8 mouse cellular contexts compared by ENCODE assay signal in the genomic region with DNA sequence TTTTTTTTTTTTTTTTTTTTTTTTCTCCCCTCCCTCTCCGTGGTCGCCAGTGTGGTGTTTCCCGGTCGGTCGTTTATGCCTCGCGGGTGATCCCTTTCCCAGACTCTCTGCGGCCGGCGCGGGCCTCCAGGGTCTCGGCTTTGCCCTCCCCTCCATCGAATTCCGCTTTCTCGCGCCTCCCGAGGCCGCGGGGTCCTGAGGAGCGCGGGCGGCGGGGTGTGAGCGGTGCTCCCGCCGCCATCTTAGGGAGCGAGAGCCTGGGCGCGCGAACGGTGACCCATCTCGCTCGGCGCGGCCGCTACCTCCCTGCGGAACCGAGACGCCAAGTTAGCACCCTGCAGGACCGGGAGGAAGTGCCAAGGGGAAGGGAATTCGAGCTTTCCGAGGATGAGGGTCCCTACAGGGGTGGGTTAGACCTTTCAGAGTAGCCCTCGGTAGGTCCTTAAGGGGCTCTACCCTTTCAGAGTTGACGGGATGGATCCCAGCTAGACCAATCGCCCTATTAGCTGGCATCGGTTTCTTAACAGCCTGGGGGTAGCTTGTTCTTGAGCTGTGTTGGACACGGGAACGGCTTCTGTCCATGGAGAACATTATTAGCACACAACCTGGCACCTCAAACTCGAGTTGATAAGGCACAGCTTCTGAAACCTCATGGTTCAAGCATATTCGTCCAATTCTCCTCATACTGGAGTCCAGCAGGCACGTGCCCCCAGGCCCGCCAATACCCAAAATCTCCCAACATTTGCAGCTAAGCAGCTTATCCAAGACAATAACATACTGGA. TPM values are rescaled to one million over a fixed set of nuclear protein-coding genes. Genes with fewer than 3 reads are reported as not detected.
A peak's percentile ranks its signal among the peaks of the same experiment; 100 is the strongest.
DNase-seq lines count a peak whose midpoint lies in the region; ATAC-seq and TF ChIP-seq lines count a peak whose summit lies in the region.

No protein-coding gene starts in this region.

- 4% methylated on average over 52 of the region's 52 CpGs for WGBS in thymus, adult 2 months
- 2% methylated on average over 52 of the region's 52 CpGs for WGBS in intestine, embryonic 14.5 days

- H3K4me2 ChIP-seq in intestine, embryonic 14.5 days (ENCODE audit: low read length): peak overlapping the region; percentile 76

- intact Hi-C loops in left cerebral cortex, postnatal 10 days (cut with DNase I): loop anchor here (5.0 to 10.0 kb wide), 6 partner anchors 75 to 755 kb away; no protein-coding TSS in a partner anchor

- no peaks in the 10 kb centered on the region for H3K36me3 ChIP-seq in thymus, adult 2 months (ENCODE audit: control insufficient read depth, insufficient read depth, low read length)
- no peaks in the 10 kb centered on the region for H3K36me3 ChIP-seq in intestine, embryonic 14.5 days (ENCODE audit: control insufficient read depth, insufficient read depth, low read length)
- H3K36me3 ChIP-seq in megakaryocyte, embryonic 14.5 days (replicated peaks; ENCODE audit: low read length): no peaks in the 10 kb centered on the region

- TF ChIP-seq POLR2A in thymus, adult 2 months (IDR thresholded peaks at IDR 0.05; ENCODE audit: control insufficient read depth, extremely low read depth, insufficient read depth, low read length, poor library complexity): no peak
- TF ChIP-seq POLR2A in cortical plate, adult 2 months (IDR thresholded peaks at IDR 0.05; ENCODE audit: extremely low read depth, insufficient read depth, low read length): peak; percentile 9; the same call in 1 of the 2 replicates

- H3K9me3 ChIP-seq in intestine, embryonic 14.5 days (ENCODE audit: control insufficient read depth, low read length): no peaks in the 10 kb centered on the region
- no peaks in the 10 kb centered on the region for H3K9me3 ChIP-seq in megakaryocyte, embryonic 14.5 days

- DNase-seq in thymus, adult 2 months: peak; percentile 74
- DNase-seq in thymus, postnatal 0 days (ENCODE audit: low spot score): no peak
- DNase-seq in gastrocnemius, postnatal 10 days: peak; percentile 64
- peak; percentile 96 for DNase-seq in intestine, embryonic 14.5 days (ENCODE audit: low spot score)
- DNase-seq in left cerebral cortex, postnatal 10 days (ENCODE audit: extremely low spot score in 1 of 2, low spot score in 2 of 2): peak; percentile 53 to 82
- DNase-seq in spleen, adult 12 weeks (ENCODE audit: low spot score): peak; percentile 75

- ATAC-seq in intestine, embryonic 14.5 days (replicated peaks; ENCODE audit: low FRiP score, low TSS enrichment, low read depth): peak; percentile 73

- H3K4me3 ChIP-seq in thymus, adult 2 months (ENCODE audit: control insufficient read depth, insufficient read depth, low read length): peak overlapping the region; percentile 81
- H3K4me3 ChIP-seq in cortical plate, adult 2 months (ENCODE audit: insufficient read depth, low read length): peak overlapping the region; percentile 100
- H3K4me3 ChIP-seq in intestine, embryonic 14.5 days (ENCODE audit: low read depth, low read length): peak overlapping the region; percentile 83
- peak overlapping the region; percentile 99 for H3K4me3 ChIP-seq in megakaryocyte, embryonic 14.5 days (replicated peaks)

- peaks cover 5% of the 10 kb centered on the region for H3K4me1 ChIP-seq in thymus, adult 2 months (replicated peaks; ENCODE audit: control insufficient read depth, insufficient read depth, low read length)
- peaks cover 2% of the 10 kb centered on the region; the same call in 1 of the 2 replicates for H3K4me1 ChIP-seq in cortical plate, adult 2 months (ENCODE audit: control insufficient read depth, insufficient read depth, low read length)
- H3K4me1 ChIP-seq in intestine, embryonic 14.5 days (replicated peaks; ENCODE audit: control insufficient read depth, insufficient read depth, low read length): no peaks in the 10 kb centered on the region
- peaks cover 16% of the 10 kb centered on the region for H3K4me1 ChIP-seq in megakaryocyte, embryonic 14.5 days

- no peaks in the 10 kb centered on the region for H3K27me3 ChIP-seq in thymus, adult 2 months (ENCODE audit: control insufficient read depth, insufficient read depth, low read length)
- H3K27me3 ChIP-seq in intestine, embryonic 14.5 days (replicated peaks; ENCODE audit: control insufficient read depth, insufficient read depth, low read length): no peaks in the 10 kb centered on the region
- no peaks in the 10 kb centered on the region for H3K27me3 ChIP-seq in megakaryocyte, embryonic 14.5 days (replicated peaks)

- H3K9ac ChIP-seq in intestine, embryonic 14.5 days (ENCODE audit: low read length): peak overlapping the region; percentile 93

- peak overlapping the region; percentile 76 for H3K27ac ChIP-seq in thymus, adult 2 months (ENCODE audit: control insufficient read depth, insufficient read depth, low read length)
- peak overlapping the region; percentile 99 for H3K27ac ChIP-seq in cortical plate, adult 2 months (ENCODE audit: insufficient read depth, low read length)
- H3K27ac ChIP-seq in intestine, embryonic 14.5 days (ENCODE audit: low read depth): peak overlapping the region; percentile 100

- TF ChIP-seq CTCF in thymus, adult 2 months (IDR thresholded peaks at IDR 0.05; ENCODE audit: borderline replicate concordance, control insufficient read depth, extremely low read depth, insufficient read depth, low read length, poor library complexity): no peak
- no peak for TF ChIP-seq CTCF in cortical plate, adult 2 months (IDR thresholded peaks at IDR 0.05; ENCODE audit: extremely low read depth, insufficient read depth, low read length)

RNA-seq across cellular contexts. Expression of a gene that starts 0.9 kb away (rescaled TPM):
- polyA plus RNA-seq in thymus, adult 2 months (2012; rRNA removed): 7.0 and 7.5 TPM in 2 replicates
- polyA plus RNA-seq in thymus, postnatal 0 days (2015; fragmentation: Nextera tagmentation; extraction: Ambion mirVana): 7.0 and 7.3 TPM in 2 replicates
- polyA plus RNA-seq in cortical plate, adult 2 months (2012; rRNA removed): 12.5 and 14.7 TPM in 2 replicates
- total RNA-seq in gastrocnemius, postnatal 10 days (2021): 1 to 10 TPM; 4.9 to 6.3 TPM
- polyA plus RNA-seq in intestine, embryonic 14.5 days (2014; fragmentation: Nextera tagmentation; extraction: Ambion mirVana): 12.0 and 13.6 TPM in 2 replicates
- 10 to 100 TPM; 87.6 to 99.1 TPM for total RNA-seq in left cerebral cortex, postnatal 10 days (2021)
- 0.43 TPM in 1 of 2 replicates, not detected in the other for polyA plus RNA-seq in megakaryocyte, embryonic 14.5 days (2012; ENCODE audit: insufficient read depth, low replicate concordance)
